Mouse (Mus musculus) neural tube, embryonic 11.5 days (tissue): Measurements from ENCODE around the gene Bfsp2. TPM values are rescaled to one million over a fixed set of nuclear protein-coding genes. Genes with fewer than 3 reads are reported as not detected.
"Not testable (repeated sequence)": the region's sequence is repeated elsewhere in the genome, so short reads cannot be mapped to it uniquely, and the experiment has no call there.

Experiments
- ATAC-seq: fragments of 200-750 bp; cut with Nextera tagmentation; 2 replicates; pipeline ENCODE4 v1.8.0; 2017; ENCODE audit warnings: moderate number of reproducible peaks, mild to moderate bottlenecking, moderate TSS enrichment, moderate library complexity; ENCODE audit not compliant: insufficient read depth, low FRiP score, low TSS enrichment
- DNase-seq: peaks from one replicate; pipeline ENCODE4 v3.0.0-alpha.2; 2015; ENCODE audit warnings: low spot score
- H3K27ac ChIP-seq: fragments of 300-500 bp; sonication (generic); 2 replicates; pipeline ENCODE4 v1.5.1; 2014; ENCODE audit warnings: low read depth, mild to moderate bottlenecking, low read length
- H3K27me3 ChIP-seq: fragments of 300-500 bp; sonication (generic); 2 replicates; pipeline ENCODE4 v1.6.1; 2014; ENCODE audit warnings: mild to moderate bottlenecking, low read length, mixed read lengths; ENCODE audit not compliant: control insufficient read depth, insufficient read depth
- H3K36me3 ChIP-seq: fragments of 300-500 bp; sonication (generic); 2 replicates; pipeline ENCODE4 v1.6.1; 2014; ENCODE audit warnings: mild to moderate bottlenecking, low read length, moderate library complexity, mixed read lengths; ENCODE audit not compliant: control insufficient read depth, insufficient read depth
- H3K4me1 ChIP-seq: fragments of 300-500 bp; sonication (generic); 2 replicates; pipeline ENCODE4 v1.6.1; 2014; ENCODE audit warnings: low read length, mixed read lengths; ENCODE audit not compliant: control insufficient read depth, insufficient read depth
- H3K4me2 ChIP-seq: fragments of 300-500 bp; sonication (generic); 2 replicates; pipeline ENCODE4 v1.6.1; 2014; ENCODE audit warnings: low read depth, mild to moderate bottlenecking, moderate library complexity
- H3K4me3 ChIP-seq: fragments of 300-500 bp; sonication (generic); 2 replicates; pipeline ENCODE4 v1.5.1; 2014; ENCODE audit warnings: low read depth, low read length
- H3K9ac ChIP-seq: fragments of 300-500 bp; sonication (generic); 2 replicates; pipeline ENCODE4 v1.6.1; 2014; ENCODE audit warnings: mild to moderate bottlenecking, low read length
- H3K9me3 ChIP-seq: fragments of 300-500 bp; sonication (generic); 2 replicates; pipeline ENCODE4 v1.6.1; 2016; ENCODE audit warnings: low read length; ENCODE audit not compliant: control insufficient read depth
- WGBS: fragments of 180-500 bp; shearing (Covaris S2); extraction: QIAGEN DNeasy Blood & Tissue Kit; methylation state at CpG from one replicate; pipeline ENCODE4 v1.1.7; 2014; 5-methylcytosine and 5-hydroxymethylcytosine counted together
- polyA plus RNA-seq: library from polyadenylated mRNA; unstranded; fragments of >200 nt; fragmentation: Nextera tagmentation; extraction: Ambion mirVana; gene quantifications from 2 replicates; pipeline ENCODE4 v1.2.1, GENCODE M21; 2014

The Bfsp2 gene
- polyA plus RNA-seq, 1 experiment from 2014 or later = 0.74 TPM

DNA sequence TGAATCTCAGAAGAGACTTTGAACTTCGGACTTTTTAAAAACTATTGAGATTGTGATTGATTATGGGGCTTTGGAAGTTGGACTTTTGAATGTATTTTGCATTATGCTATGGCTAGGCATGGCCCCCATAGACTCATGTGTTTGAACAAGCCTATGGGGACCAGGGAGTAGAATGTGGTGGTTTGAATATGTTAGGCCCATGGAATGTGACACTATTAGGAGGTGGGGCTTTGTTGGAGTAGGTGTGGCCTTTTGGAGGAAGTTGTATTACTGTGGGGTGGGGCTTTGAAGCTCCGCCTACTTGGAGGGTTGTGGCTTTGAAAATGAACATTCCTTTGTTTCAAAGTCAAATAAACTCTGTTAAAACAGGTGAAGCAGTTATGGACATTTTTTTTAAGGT is 61.4 kb downstream of the Bfsp2 start:
- no peaks in the 10 kb centered on the region for H3K36me3 ChIP-seq
- H3K27me3 ChIP-seq = no peaks in the 10 kb centered on the region
- no peak overlapping the region for H3K4me3 ChIP-seq
- H3K4me2 ChIP-seq = no peak overlapping the region
- H3K4me1 ChIP-seq = no peaks in the 10 kb centered on the region
- H3K9ac ChIP-seq = no peak overlapping the region
- DNase-seq = no peak
- no peak for ATAC-seq
- 90% methylated on average over 2 of the region's 2 CpGs for WGBS
- no peaks in the 10 kb centered on the region for H3K9me3 ChIP-seq
- no peak overlapping the region for H3K27ac ChIP-seq

DNA sequence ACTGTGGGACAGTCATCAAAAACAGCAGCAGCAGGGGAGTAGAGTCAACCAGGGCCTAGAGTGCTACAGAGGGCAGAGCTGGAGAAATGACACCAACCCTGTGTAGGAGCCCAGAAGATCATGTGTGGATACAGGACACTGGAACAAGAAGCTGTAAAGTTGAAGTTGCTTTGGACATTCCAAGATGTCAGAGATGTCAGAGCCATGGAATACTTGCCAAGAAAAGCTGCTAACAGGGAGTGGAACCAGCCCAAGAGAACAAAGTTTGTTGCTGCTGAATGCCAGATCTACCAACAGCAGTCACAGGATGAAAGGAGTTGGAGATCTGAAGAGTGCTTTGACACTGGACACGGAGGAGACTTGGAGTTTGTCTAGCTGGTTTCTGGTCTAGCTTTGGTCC is 62.0 kb downstream of the Bfsp2 start:
- H3K4me1 ChIP-seq, H3K4me2 ChIP-seq, DNase-seq, H3K4me3 ChIP-seq, H3K27ac ChIP-seq, ATAC-seq, H3K36me3 ChIP-seq, H3K9me3 ChIP-seq, H3K9ac ChIP-seq, H3K27me3 ChIP-seq: not testable (repeated sequence)
- 89% methylated on average over 1 of the region's 1 CpGs for WGBS

DNA sequence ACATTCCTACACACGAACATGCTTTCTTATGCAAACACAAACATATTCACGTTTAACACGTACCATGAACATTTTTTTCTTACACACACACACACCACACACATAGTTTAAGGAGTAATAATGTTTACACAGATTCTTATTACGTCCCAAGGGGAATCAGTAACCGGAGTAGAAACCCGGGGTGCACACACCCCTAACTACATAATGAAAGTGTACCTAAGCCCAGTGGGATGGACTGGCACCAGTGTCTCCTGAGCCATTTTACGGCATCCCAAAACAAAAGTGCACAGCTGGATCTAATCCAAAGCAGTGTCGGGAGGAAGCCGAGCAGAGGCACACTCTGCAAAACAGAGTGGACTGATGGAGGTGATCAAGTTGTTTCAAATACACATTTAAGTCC is 66.8 kb downstream of the Bfsp2 start:
- H3K36me3 ChIP-seq = no peaks in the 10 kb centered on the region
- H3K27ac ChIP-seq = no peak overlapping the region
- ATAC-seq (no peak), DNase-seq (no peak)
- WGBS = 37% methylated on average over 9 of the region's 9 CpGs
- H3K4me3 ChIP-seq = no peak overlapping the region
- no peaks in the 10 kb centered on the region for H3K27me3 ChIP-seq
- H3K4me1 ChIP-seq = no peaks in the 10 kb centered on the region
- H3K9ac ChIP-seq = no peak overlapping the region
- no peak overlapping the region for H3K4me2 ChIP-seq
- no peaks in the 10 kb centered on the region for H3K9me3 ChIP-seq

DNA sequence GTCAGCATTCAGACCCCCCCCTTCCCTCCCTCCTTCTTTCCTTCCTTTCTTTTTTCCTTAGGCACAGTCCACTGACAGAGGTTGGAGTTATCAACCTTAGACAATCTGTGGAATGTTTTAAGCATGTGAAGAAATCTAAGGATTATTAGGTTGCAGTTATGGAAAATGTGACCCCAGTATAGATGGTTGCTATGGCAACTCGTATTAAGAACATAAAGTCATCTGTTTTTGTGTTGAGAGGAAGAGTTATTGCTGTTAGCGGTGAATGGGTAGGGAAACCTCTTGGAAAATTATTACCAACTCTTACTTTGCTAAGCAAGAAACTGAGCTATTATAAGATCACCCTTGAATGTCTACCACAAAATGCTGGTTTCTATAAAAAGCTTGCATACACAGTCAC is 71.1 kb downstream of the Bfsp2 start:
- DNase-seq (no peak), ATAC-seq (no peak)
- H3K36me3 ChIP-seq = no peaks in the 10 kb centered on the region
- no peak overlapping the region for H3K9ac ChIP-seq
- no peak overlapping the region for H3K4me2 ChIP-seq
- no peak overlapping the region for H3K4me3 ChIP-seq
- H3K4me1 ChIP-seq = no peaks in the 10 kb centered on the region
- 71% methylated on average over 2 of the region's 2 CpGs for WGBS
- H3K27me3 ChIP-seq = no peaks in the 10 kb centered on the region
- no peak overlapping the region for H3K27ac ChIP-seq
- H3K9me3 ChIP-seq = no peaks in the 10 kb centered on the region

DNA sequence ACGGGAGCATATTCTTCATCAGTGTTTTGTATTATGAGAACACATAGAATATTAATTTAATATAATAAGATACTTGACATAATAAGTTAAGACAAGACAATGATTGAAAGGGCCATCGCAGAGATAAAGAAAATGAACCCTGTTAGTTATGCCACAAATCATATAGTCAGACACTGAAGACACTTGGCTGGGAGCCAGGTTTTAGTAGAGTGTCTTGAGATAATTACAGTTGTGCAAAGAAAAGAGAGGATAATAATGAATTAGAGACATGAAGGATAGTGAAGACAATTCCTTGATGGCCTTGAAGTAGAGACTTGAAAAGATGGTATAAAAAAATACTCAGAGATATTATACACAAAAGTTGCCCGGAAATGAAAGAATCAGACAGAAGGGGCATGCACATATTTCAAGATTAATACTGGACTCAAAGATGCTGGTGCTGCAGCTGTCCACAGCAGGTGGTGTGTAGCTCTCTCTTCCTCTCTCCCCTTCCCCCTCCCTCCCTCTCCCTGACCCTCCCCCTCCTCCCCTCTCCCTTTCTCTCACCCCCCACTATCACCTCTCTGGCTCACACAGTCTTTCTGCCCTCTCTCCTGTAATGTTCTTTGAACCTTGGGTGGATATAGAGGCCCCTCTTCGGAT is 72.0 kb downstream of the Bfsp2 start:
- Histone ChIP-seq H3K27ac (no peak overlapping the region), H3K9me3 (no peaks in the 10 kb centered on the region), H3K4me1 (no peaks in the 10 kb centered on the region), H3K4me2 (no peak overlapping the region), H3K27me3 (no peaks in the 10 kb centered on the region), H3K36me3 (no peaks in the 10 kb centered on the region), H3K4me3 (no peak overlapping the region), H3K9ac (no peak overlapping the region)
- DNase-seq = no peak
- no peak for ATAC-seq
- 64% methylated on average over 4 of the region's 4 CpGs for WGBS

DNA sequence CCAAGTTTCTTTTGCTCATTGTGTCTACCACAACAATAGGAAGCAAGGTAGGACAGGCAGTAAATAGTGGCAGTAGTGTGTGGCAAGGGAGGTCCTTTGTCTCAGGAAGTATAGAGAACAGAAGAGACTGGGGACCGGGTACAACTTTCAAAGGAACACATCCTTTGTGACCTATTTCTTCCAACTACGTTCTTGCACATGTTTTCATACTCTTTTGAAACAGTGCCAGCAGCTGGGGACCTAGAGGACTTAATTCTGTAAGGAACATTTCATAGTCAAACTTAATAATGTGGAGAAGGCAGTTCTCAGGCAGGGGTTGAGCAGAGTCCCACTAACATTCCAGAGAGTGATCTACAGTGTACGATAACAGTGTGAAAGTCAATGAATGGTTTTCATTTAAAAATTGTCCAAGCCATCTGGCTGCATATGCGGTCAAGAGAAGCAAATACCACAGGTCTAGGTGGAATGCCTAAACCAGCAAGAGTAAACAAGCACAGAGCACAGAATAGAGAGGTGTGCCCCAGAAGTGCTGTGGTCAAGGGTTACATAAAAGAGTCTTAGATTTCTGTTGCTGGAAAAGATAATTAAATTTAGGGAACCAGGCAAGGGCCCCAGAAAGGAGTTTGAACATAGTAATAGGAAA is 76.8 kb downstream of the Bfsp2 start:
- 70% methylated on average over 4 of the region's 4 CpGs for WGBS
- no peak for DNase-seq
- no peak overlapping the region for H3K27ac ChIP-seq
- no peaks in the 10 kb centered on the region for H3K27me3 ChIP-seq
- no peak overlapping the region for H3K9ac ChIP-seq
- no peak overlapping the region for H3K4me3 ChIP-seq
- no peaks in the 10 kb centered on the region for H3K36me3 ChIP-seq
- H3K4me1 ChIP-seq = no peaks in the 10 kb centered on the region
- peaks cover 3% of the 10 kb centered on the region; the same call in 1 of the 2 replicates for H3K9me3 ChIP-seq
- no peak overlapping the region for H3K4me2 ChIP-seq
- no peak for ATAC-seq

DNA sequence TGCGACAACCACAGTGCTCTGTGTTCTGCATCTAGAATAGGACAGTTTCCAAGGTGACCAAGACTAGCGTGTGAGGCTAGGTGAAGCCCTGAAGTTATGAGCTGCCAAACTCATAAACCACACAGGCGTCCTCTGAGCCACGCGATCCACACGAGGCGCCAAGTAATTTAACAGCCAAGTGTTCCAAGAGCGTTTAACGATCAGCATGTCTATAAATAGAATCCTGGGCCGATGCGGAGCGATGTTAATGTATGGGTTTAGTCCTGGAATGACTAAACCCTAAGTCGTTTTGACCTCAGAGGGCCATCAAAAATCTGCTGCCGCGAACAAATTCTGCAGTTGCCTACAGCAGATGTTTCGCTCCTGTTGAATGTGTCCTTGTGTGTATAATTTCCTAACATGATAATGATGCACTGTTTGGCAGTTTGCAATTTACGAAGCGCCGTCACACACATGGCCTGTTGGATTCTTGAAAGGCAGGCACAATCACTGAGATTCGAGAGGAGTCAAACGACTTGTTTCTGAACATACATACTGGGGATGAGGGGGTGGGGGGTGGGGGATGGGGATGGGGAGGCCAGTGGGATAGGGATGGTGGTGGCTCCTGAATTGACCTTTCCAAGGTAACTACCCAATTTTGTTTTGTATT is 81.6 kb downstream of the Bfsp2 start:
- no peak overlapping the region for H3K27ac ChIP-seq
- no peaks in the 10 kb centered on the region for H3K27me3 ChIP-seq
- H3K4me1 ChIP-seq = no peaks in the 10 kb centered on the region
- H3K4me3 ChIP-seq = no peak overlapping the region
- DNase-seq (no peak), ATAC-seq (no peak)
- WGBS = 71% methylated on average over 21 of the region's 21 CpGs
- no peaks in the 10 kb centered on the region for H3K36me3 ChIP-seq
- no peak overlapping the region for H3K4me2 ChIP-seq
- no peak overlapping the region for H3K9ac ChIP-seq
- H3K9me3 ChIP-seq = peaks cover 3% of the 10 kb centered on the region; the same call in 1 of the 2 replicates

DNA sequence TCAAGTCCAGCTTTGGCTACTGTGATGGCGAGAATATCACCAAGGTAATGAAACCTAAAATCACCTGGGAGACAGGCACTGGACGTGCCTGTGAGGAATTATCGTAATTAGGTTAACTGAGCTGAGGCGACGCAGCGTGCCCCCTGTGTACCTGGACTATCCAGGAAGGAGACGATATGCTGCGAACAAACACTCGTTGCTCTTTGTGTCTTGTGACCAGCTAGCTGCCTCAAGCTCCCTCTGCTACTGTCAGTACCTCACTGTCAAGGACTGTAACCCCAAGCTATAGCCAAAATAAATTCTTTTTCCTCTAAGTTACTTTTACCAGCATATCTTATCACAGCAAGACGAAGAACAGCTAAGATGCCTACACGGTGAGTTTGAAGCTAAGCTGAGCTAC is 87.0 kb downstream of the Bfsp2 start:
- Histone ChIP-seq H3K9me3 (no peaks in the 10 kb centered on the region), H3K4me2 (no peak overlapping the region), H3K27ac (no peak overlapping the region), H3K27me3 (no peaks in the 10 kb centered on the region), H3K4me3 (no peak overlapping the region), H3K4me1 (no peaks in the 10 kb centered on the region), H3K36me3 (no peaks in the 10 kb centered on the region), H3K9ac (no peak overlapping the region)
- ATAC-seq (no peak), DNase-seq (no peak)
- 90% methylated on average over 11 of the region's 11 CpGs for WGBS
